Mouse (Mus musculus) lung, embryonic 14.5 days (tissue): Measurements from ENCODE around the gene Trip10. TPM values are rescaled to one million over a fixed set of nuclear protein-coding genes. Genes with fewer than 3 reads are reported as not detected.

ENCODE experiments used
- ATAC-seq: fragments of 200-750 bp; cut with Nextera tagmentation; 2 replicates; pipeline ENCODE4 v1.8.0; 2017; ENCODE audit warnings: mild to moderate bottlenecking, moderate TSS enrichment, moderate library complexity; ENCODE audit not compliant: insufficient read depth
- DNase-seq: peaks from one replicate; pipeline ENCODE4 v3.0.0-alpha.2; 2015
- H3K27ac ChIP-seq: fragments of 300-500 bp; sonication (generic); 2 replicates; pipeline ENCODE4 v1.5.1; 2014; ENCODE audit warnings: low read depth, mild to moderate bottlenecking, moderate library complexity
- H3K27me3 ChIP-seq: fragments of 300-500 bp; sonication (generic); 2 replicates; pipeline ENCODE4 v1.6.1; 2014; ENCODE audit warnings: low read length, control low read depth; ENCODE audit not compliant: insufficient read depth
- H3K36me3 ChIP-seq: fragments of 300-500 bp; sonication (generic); 2 replicates; pipeline ENCODE4 v1.6.1; 2014; ENCODE audit warnings: control low read depth; ENCODE audit not compliant: insufficient read depth
- H3K4me1 ChIP-seq: fragments of 300-500 bp; sonication (generic); 2 replicates; pipeline ENCODE4 v1.6.1; 2014; ENCODE audit warnings: antibody characterized with exemption, control low read depth; ENCODE audit not compliant: insufficient read depth
- H3K4me2 ChIP-seq: fragments of 300-500 bp; sonication (generic); 2 replicates; pipeline ENCODE4 v1.6.1; 2014; ENCODE audit warnings: mild to moderate bottlenecking
- H3K4me3 ChIP-seq: fragments of 300-500 bp; sonication (generic); 2 replicates; pipeline ENCODE4 v1.5.1; 2014; ENCODE audit warnings: low read depth, low read length
- H3K9ac ChIP-seq: fragments of 300-500 bp; sonication (generic); 2 replicates; pipeline ENCODE4 v1.6.1; 2014
- H3K9me3 ChIP-seq: fragments of 300-500 bp; sonication (generic); 2 replicates; pipeline ENCODE4 v1.6.1; 2016; ENCODE audit warnings: low read depth, low read length, control low read depth
- CTCF ChIP-seq: IDR thresholded peaks from 2 replicates; pipeline ENCODE4 v1.5.1; 2016; ENCODE audit warnings: antibody characterized with exemption, low read depth
- WGBS: fragments of 180-500 bp; shearing (Covaris S2); extraction: QIAGEN DNeasy Blood & Tissue Kit; methylation state at CpG from one replicate; pipeline ENCODE4 v1.1.7; 2014; 5-methylcytosine and 5-hydroxymethylcytosine counted together
- polyA plus RNA-seq: library from polyadenylated mRNA; unstranded; fragments of >200 nt; fragmentation: Nextera tagmentation; extraction: Ambion mirVana; gene quantifications from 2 replicates; pipeline ENCODE4 v1.2.1, GENCODE M21; 2014

The Trip10 gene
- polyA plus RNA-seq, 1 experiment from 2014 or later: 39.9 TPM

DNA sequence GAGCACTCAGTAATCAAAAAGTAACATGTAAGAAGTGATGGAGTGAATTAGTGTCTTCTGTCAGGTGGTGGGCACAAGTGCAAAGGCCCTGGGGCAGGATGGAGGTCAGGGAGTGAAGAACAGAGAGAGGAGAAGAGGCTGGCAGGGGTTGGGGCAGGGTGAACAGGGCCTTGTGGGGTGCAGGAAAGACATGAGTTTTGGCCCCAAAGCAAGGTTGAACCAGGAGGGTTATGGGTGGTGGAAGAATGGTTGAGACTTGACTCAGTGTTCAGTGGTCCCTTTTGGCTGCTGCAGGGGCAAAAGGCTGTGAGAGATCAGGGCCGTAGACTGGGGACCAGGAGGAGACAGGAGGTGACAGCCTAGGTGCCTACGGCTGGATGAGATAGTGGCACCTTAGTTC lies 29.3 kb downstream of the Trip10 start:
- WGBS: 61% methylated on average over 2 of the region's 2 CpGs
- no peak overlapping the region for H3K9ac ChIP-seq
- no peak for TF ChIP-seq CTCF
- no peak overlapping the region for H3K4me2 ChIP-seq
- H3K27ac ChIP-seq: no peak overlapping the region
- peaks cover 11% of the 10 kb centered on the region; the same call in 1 of the 2 replicates for H3K27me3 ChIP-seq
- DNase-seq (no peak), ATAC-seq (no peak)
- H3K36me3 ChIP-seq: no peaks in the 10 kb centered on the region
- no peaks in the 10 kb centered on the region for H3K4me1 ChIP-seq
- H3K4me3 ChIP-seq: no peak overlapping the region
- H3K9me3 ChIP-seq: no peaks in the 10 kb centered on the region

DNA sequence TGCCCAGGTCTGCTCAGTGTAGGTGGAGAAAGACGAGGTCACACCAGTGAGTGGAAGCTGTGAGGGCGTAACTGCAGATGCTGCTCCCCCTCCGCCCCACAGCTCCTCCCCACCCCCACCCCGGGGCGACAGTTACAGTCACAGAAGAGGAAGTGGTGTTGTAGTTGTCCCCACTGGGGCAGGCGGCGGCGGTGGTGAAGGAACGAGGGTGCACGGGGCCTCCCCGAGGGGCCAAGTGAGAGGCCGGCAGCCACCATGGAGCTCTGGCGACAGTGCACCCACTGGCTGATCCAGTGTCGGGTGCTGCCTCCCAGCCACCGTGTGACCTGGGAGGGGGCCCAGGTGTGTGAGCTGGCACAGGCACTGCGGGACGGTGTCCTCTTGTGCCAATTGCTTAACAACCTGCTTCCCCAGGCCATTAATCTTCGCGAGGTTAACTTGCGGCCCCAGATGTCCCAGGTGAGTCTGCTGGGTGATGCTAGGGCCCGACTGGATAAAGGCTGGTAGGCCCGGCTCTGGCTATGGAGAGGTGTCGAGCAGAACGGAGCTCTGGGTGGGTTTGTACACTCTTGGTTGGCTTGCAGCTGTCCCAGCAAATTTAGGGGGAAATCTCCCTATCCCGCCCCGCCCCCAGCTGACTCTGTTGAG lies 29.8 kb downstream of the Trip10 start, which contains the start of gene Vav1:
TSS of gene Vav1 (plus strand) at position 158 of the 648 bp plus-strand sequence.
- Histone ChIP-seq H3K4me2 (no peak within 1 kb of the TSS), H3K9me3 (no peaks in the 10 kb centered on the region), H3K36me3 (no peaks in the 10 kb centered on the region), H3K27me3 (peaks cover 11% of the 10 kb centered on the region; the same call in 1 of the 2 replicates), H3K27ac (no peak within 1 kb of the TSS), H3K4me3 (peak within 1 kb of the TSS; percentile 14; the same call in 1 of the 2 replicates), H3K9ac (no peak within 1 kb of the TSS), H3K4me1 (no peaks in the 10 kb centered on the region)
- no peak for TF ChIP-seq CTCF
- 48% methylated on average over 26 of the region's 26 CpGs for WGBS
- ATAC-seq (no peak), DNase-seq (no peak)

DNA sequence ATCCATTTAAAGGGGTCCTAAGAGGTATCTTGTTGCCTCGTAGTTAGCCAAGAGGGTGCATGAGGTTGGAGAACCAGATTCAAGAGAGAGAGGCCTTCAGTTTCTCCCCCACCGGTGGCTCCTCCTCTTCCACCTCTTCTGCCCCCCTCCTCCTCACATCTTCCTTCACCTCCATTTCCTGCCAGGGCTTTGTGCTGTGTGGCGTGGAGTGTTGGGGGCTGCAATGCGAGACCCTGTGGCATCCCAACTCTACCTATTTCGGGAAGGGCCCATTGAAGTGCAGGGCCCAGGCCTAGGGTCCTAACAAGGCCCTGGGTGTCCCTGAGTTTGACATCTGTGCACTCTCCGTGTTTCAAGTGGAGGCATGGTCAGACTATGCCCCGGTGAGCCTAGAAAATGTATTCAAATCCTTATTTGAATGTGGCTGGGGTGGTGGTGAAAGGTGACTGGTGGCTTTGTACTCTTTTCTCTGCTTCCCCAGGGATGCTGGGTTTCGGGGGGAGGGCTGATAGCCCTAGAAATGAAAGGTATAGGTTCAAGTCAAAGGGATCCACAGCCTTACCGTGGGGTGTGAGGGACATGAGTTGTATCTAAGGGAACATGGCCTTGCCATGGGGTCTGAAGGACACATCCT lies 30.5 kb downstream of the Trip10 start:
- DNase-seq: no peak
- peaks cover 11% of the 10 kb centered on the region; the same call in 1 of the 2 replicates for H3K27me3 ChIP-seq
- no peak overlapping the region for H3K9ac ChIP-seq

DNA sequence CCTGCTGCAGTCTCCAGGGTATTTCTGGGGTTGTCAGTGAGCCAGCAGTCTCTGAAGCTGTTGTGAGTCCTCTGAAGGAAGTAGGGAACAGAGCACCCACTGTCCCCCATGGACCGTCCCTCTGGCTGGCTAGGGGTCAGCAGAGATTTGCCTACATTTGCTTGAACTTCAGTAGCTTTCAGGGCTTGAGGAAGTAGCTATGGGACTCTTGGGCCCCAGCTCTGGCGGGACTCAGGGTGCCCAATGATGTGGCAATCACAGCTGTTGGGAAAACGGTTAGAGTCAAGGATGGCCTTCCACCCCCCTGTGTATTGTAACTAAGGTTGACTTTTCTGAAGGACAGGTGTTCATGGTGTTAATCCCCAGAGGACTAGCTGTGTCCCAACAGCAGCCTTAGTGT lies 31.2 kb downstream of the Trip10 start:
- Histone ChIP-seq H3K4me2 (no peak overlapping the region), H3K4me1 (no peaks in the 10 kb centered on the region), H3K36me3 (no peaks in the 10 kb centered on the region), H3K27me3 (peaks cover 11% of the 10 kb centered on the region; the same call in 1 of the 2 replicates), H3K27ac (no peak overlapping the region), H3K9ac (no peak overlapping the region), H3K4me3 (no peak overlapping the region), H3K9me3 (no peaks in the 10 kb centered on the region)
- no peak for TF ChIP-seq CTCF
- 67% methylated on average over 3 of the region's 3 CpGs for WGBS
- ATAC-seq: no peak
- DNase-seq: no peak

More for the DNA sequence above, 30.5 kb downstream of the Trip10 start:
- no peak for TF ChIP-seq CTCF
- H3K9me3 ChIP-seq: no peaks in the 10 kb centered on the region
- no peak for ATAC-seq
- H3K4me3 ChIP-seq: peak overlapping the region; percentile 2; the same call in 1 of the 2 replicates
- H3K4me1 ChIP-seq: no peaks in the 10 kb centered on the region
- H3K36me3 ChIP-seq: no peaks in the 10 kb centered on the region
- H3K4me2 ChIP-seq: no peak overlapping the region
- H3K27ac ChIP-seq: no peak overlapping the region
- 45% methylated on average over 9 of the region's 9 CpGs for WGBS

DNA sequence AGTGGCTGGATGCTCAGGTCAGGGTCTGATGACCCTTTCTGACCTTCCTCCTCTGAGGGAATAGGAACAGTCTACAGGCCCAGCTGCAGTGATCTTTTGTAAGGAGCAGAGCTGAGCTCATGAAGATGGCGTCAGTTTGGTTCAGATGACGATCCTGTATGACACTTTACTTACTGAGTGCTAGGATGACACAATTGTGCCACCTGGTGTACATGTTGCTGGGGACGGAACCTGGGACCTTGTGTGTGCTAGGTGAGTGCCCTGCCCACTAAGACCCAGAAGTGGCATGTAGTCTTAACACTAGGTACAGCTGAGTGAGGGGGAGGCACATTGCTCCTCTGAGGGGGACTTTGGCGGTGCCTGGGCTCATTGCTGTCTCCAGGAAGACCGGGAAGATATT lies 34.7 kb downstream of the Trip10 start:
- Histone ChIP-seq H3K9me3 (no peaks in the 10 kb centered on the region), H3K9ac (no peak overlapping the region), H3K36me3 (no peaks in the 10 kb centered on the region), H3K4me2 (no peak overlapping the region), H3K27ac (no peak overlapping the region), H3K27me3 (peaks cover 5% of the 10 kb centered on the region; the same call in 1 of the 2 replicates), H3K4me1 (no peaks in the 10 kb centered on the region), H3K4me3 (no peak overlapping the region)
- DNase-seq (no peak), ATAC-seq (no peak)
- WGBS: 65% methylated on average over 5 of the region's 5 CpGs
- TF ChIP-seq CTCF: no peak

DNA sequence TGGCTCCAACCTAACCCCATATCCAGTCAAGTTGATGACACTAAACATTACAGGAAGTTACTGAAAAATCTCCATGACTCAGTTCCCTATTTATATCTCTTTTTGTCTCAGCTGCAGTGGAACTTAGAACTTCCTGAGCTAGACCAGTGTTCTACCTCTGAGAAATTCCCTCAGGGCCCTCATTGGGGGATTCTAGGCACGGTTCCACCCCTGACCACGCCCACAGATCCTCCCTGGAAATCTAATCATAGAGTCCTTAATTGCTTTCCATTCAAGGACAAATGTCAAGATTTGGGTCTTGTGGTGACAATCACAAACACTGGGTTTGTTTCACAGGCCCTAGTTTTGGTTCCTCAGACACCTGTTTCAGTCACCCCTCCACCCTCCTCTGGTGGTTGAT lies 35.8 kb downstream of the Trip10 start:
- no peak overlapping the region for H3K27ac ChIP-seq
- H3K4me3 ChIP-seq: no peak overlapping the region
- H3K9ac ChIP-seq: no peak overlapping the region
- no peak for ATAC-seq
- no peaks in the 10 kb centered on the region for H3K9me3 ChIP-seq
- 55% methylated on average over 2 of the region's 2 CpGs for WGBS
- no peak for TF ChIP-seq CTCF
- no peak for DNase-seq
- no peaks in the 10 kb centered on the region for H3K27me3 ChIP-seq
- H3K4me1 ChIP-seq: no peaks in the 10 kb centered on the region
- no peak overlapping the region for H3K4me2 ChIP-seq
- H3K36me3 ChIP-seq: no peaks in the 10 kb centered on the region

DNA sequence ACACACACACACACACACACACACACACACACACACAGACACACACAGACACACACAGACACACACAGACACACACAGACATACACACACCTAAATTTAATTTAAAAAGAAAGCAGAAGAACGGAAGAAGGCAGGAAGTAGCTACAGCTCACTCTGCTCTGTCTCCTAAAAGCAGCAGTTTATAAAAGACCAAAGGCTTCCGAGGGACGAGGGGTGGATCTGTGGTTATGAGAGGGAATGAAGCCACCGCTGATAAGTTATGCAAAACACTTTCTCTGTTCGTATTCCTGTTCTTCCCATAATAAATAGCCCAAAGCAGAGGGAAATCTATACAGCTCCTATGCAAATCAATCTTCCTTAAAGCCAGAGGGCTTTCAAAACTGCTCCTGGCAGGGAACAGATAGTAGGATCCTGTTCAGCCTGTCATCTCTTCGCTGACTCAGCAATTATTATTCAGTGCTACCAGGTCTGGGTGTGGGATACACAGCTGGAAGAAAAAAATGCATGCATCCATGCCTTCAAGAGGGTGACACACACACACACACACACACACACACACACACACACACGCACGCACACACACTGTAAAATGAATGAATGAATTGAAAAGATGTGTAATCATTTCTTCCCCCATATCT lies 37.6 kb downstream of the Trip10 start:
- WGBS: 59% methylated on average over 8 of the region's 8 CpGs
- TF ChIP-seq CTCF: no peak
- Histone ChIP-seq H3K27ac (no peak overlapping the region), H3K4me3 (no peak overlapping the region), H3K9ac (no peak overlapping the region), H3K4me1 (no peaks in the 10 kb centered on the region), H3K9me3 (no peaks in the 10 kb centered on the region), H3K4me2 (no peak overlapping the region), H3K36me3 (no peaks in the 10 kb centered on the region), H3K27me3 (no peaks in the 10 kb centered on the region)
- no peak for ATAC-seq
- no peak for DNase-seq
